Mouse (Mus musculus) B cell, adult 2 months (primary cell): ENCODE data around the gene Pdzd2.

ENCODE experiments used
- DNase-seq, 2 experiments: peaks; one replicate each; pipeline ENCODE4 v3.0.0; 2022

The Pdzd2 gene

GRCm38 (mm10) chr15:12337030-12337778 lies 402.5 kb downstream of the Pdzd2 start:
- DNase-seq = no peak

DNA sequence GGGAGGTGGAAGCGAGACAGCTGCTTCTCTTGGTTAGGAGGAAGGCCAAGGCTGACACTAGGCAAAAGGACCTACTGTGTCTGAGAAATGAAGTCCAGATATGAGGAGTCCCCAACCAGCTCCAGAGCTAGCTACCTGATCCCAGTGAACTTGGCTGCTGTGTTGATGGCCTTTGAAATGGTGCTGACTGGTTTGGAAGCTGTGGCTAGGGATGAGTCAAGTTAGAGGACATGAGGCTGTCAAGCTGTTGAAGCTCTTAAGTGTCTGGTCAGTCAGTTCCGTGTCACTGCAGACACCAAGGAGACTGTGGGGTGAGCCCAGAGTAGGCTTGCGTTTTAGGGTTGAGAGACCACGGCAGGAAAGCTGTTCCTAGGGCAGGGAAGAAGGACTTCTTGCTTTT lies 405.3 kb downstream of the Pdzd2 start:
- no peak for DNase-seq

- DNase-seq = no peak
These were observed 408.4 kb downstream of the Pdzd2 start for GRCm38 (mm10) chr15:12331300-12331699.

- DNase-seq = no peak
These were observed 408.8 kb downstream of the Pdzd2 start for GRCm38 (mm10) chr15:12330892-12331291.

GRCm38 (mm10) chr15:12330389-12330788 lies 409.3 kb downstream of the Pdzd2 start:
- DNase-seq = no peak

DNA sequence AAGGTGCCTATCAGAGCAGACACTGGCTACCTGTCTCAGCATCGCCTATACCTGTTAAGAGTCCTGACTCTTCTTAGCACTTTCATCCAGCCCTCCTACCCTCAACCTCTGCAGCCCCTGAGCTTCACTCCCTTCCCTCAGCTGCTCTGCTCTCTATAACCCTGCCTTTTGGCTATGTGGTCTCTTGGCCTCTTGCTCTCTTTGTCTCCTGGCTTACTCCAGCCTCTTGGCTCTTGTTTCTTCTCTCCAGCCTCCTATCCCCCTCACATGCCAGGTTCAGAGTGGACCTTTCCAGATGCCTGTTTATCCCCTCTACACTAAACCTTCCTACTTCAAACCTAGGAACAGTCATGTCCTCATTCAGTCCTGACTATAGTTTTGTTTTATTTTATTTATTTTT lies 415.4 kb downstream of the Pdzd2 start:
- DNase-seq = no peak

- no peak for DNase-seq
These were observed 416.9 kb downstream of the Pdzd2 start for GRCm38 (mm10) chr15:12322676-12323402.

- peak; percentile 36 to 48 for DNase-seq
These were observed 417.7 kb downstream of the Pdzd2 start, which contains the start of gene 1810049J17Rik for GRCm38 (mm10) chr15:12321788-12322621. Gene 1810049J17Rik (minus strand): TSS chr15:12321899.

DNA sequence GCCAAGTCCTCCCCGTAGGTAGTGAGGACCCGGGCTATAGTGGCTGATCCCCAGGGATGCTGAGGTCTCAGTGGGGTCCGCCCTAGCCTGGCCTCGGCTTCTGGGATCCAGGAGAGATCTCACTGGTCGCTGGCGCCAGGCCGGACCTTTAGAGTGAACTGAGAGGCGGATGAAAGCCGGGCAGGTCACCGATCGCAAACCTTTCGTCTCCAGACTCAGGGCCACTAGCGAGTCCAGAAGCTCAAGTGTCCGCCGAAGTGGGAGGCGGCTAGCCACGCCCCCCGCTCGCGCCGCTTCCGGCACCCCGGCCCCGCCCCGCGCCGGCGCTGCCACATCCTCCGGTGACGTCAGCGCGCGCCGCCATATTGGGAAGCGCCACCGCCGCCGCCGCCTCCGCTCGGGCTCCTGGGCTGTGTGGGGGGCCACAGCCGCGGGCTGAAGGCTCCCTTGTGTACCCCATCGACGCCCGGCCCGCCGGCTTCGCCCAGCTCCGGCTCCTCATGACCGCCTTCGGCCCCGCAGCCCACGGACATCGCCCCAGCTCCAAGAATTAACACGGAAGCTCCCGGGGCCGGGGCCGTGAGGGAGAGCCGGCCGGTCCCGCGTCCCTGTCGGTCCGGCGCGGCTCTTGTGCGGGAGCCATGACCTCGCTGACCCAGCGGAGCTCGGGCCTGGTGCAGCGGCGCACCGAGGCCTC lies 418.5 kb downstream of the Pdzd2 start, which contains the start of gene Golph3:
Gene Golph3, plus strand, starts transcription at position 360 of the 697 bp plus-strand sequence.
- peak; percentile 95 to 97 for DNase-seq

GRCm38 (mm10) chr15:12320441-12321090 lies 419.2 kb downstream of the Pdzd2 start:
- DNase-seq = no peak

DNA sequence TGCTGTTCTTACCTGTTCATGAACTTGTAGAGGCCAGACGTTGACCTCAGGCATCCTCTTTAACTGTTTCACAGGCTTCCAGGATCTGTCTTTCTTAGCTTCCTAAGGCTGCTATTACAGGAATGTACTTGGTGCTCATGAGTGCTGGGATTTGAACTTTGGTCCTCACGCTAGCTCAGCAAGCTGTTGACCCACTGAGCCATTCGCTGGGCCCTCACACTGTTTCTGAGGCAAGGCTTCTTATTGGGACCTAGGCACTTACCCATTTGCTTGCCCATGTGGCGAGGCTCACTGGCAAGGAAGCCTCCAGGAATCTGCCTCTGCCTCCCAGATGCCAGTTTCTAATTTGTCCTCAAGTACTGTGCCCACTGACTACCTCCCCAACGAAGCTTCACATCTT lies 419.8 kb downstream of the Pdzd2 start:
- DNase-seq = no peak

DNA sequence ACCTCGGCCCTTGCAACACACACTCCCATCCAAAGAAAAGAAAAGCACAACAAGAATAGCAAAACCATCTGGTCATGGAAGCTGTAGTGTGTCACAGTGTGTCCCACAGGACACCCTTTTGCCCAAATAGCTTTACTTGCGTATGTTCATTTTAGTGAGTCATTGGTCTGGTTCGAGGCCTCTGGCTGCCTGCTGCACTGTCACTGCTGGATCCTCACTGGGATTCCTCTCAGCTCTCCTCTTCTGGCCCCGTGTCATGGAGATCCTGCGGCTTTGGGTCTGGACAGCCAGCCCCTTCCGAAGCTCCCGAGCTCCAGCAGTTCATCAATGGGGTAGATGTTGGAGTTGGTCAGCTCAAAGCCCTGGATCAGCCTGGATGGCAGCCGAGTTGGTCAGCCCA lies 421.3 kb downstream of the Pdzd2 start:
- DNase-seq = no peak

GRCm38 (mm10) chr15:12317290-12317689 lies 422.4 kb downstream of the Pdzd2 start:
- DNase-seq = no peak

- no peak for DNase-seq
These were observed 423.7 kb downstream of the Pdzd2 start for GRCm38 (mm10) chr15:12315996-12316395.

DNA sequence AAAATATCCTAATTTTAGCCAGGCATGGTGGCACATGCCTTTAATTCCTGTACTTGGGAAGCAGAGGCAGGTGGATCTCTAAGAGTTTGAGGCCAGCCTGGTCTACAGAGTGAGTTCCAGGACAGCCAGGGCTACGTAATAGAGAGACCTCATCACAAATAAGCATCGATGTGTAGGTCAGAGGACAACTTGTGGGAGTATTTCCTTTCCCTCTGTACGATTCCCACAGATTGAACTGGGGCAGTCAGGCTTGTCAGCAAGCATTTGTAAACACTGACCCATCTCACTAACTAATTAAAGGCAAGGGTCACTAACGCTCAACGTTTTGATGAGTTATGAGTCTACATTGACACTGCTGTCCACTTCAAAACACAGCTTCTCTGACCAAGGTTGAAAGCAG lies 425.1 kb downstream of the Pdzd2 start:
- DNase-seq = no peak

- no peak for DNase-seq
These were observed 426.5 kb downstream of the Pdzd2 start for GRCm38 (mm10) chr15:12313255-12313654.

GRCm38 (mm10) chr15:12311465-12311864 lies 428.3 kb downstream of the Pdzd2 start:
- no peak for DNase-seq

DNA sequence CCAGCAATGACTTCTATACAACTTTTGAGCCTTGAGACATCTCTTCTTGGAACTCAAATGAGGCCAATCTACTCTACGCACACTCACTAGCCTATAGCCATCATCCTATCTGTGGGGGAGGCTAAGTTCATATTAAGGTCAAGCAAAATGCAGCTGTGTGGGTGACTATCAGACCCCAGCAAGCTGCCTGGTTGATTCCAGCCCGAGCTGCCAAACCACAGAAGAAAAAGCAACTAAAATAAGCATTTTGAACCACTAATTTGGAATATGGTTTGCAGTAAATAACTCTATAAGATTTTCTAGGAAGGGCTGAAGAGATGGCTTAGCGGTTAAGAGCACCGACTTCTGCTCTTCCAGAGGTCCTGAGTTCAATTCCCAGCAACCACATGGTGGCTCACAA lies 429.0 kb downstream of the Pdzd2 start:
- no peak for DNase-seq
